Mouse (Mus musculus): Measurements from ENCODE around the gene Tmem160. TPM values are rescaled to one million over a fixed set of nuclear protein-coding genes. Genes with fewer than 3 reads are reported as not detected.

Gene Tmem160
- total RNA-seq, 2 experiments from 2014 or later, result 61.8 to 66.8 TPM

DNA sequence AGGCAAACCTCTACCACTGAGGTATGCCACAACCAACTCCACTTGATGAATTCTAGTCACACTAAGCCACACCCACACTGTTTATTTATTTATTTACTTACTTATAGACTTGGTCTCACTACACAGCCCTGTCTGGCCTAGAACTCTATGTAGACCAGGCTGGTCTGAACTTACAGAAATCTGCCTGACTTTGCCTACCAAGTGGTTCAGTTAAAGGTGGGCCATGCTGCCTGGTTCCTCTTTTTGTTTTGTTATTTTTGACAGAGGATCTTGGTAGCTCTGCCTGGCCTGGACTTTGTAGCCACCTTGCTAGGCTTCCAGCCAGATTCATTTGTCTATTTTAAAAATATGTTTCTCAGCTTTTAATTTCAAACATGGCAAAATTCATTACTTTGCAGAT is 36.2 kb downstream of the Tmem160 start:
- no peak for DNase-seq
- intact Hi-C loops (cut with DNase I), result no loop called here

DNA sequence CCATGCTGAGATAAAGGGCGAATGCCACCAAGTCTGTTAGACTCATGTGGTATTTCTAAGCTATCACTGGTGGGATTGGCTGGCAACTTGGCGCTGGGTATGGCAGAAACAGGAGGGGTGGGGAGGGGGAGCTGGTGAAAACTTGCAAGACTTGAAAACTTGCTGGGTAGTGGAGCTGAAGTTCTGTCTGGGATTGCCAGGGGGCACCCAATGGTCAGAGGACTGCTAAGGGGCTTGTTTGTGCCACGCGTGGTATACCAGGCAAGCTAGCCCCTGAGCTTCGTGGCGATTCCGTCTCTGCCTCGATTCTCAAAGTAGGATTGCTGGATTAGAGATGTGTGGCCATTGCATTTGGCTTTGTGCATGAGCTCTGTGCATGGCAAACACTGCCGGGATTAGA is 37.4 kb downstream of the Tmem160 start:
- DNase-seq, result peak; percentile 33

DNA sequence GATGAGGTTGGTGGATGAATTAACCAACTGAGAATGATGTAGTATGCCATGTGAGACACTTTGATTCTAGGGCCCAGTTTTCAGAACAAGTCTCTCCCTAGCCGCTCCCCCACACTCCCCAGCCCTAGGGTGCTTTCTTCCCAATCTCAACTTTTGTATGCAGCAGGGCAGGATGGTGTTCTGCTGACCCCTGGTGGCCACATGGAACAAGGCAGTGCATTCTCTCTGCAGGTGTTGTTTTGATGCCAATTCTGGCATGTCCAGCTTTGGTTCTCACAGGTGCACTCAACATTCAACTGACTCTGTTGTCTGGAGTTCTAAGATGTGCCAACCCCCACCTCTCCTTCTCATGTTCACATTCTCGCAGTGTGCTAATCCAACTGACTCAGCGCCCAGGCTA is 39.2 kb downstream of the Tmem160 start:
- intact Hi-C loops (cut with DNase I), result loop anchor here (5.0 kb wide), 1 partner anchor 126 kb away; no protein-coding TSS in a partner anchor
- peak; percentile 66 for DNase-seq

More for the DNA sequence above, 37.4 kb downstream of the Tmem160 start:
- intact Hi-C loops (cut with DNase I), result loop anchor here (5.0 kb wide), 1 partner anchor 127 kb away; no protein-coding TSS in a partner anchor

DNA sequence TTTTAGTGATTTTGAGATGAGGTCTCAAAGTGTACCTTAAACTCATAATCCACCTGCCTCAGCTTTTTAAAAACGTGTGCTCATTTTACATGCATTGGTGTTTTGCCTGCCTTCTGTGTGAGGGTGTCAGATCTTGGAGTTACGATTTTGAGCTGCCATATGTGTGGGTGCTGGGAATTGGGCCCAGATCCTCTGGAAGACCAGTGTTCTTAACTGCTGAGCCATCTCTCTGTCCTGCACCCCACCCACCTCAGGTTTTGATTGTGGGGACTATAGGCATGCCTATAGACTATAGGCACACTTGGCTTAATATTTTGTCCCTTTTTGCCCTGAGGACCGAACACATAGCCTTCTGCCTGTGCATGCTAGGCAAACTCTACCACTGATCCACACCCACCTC is 39.6 kb downstream of the Tmem160 start:
- no peak for DNase-seq
- intact Hi-C loops (cut with DNase I), result loop anchor here (5.0 kb wide), 1 partner anchor 125 kb away; no protein-coding TSS in a partner anchor

DNA sequence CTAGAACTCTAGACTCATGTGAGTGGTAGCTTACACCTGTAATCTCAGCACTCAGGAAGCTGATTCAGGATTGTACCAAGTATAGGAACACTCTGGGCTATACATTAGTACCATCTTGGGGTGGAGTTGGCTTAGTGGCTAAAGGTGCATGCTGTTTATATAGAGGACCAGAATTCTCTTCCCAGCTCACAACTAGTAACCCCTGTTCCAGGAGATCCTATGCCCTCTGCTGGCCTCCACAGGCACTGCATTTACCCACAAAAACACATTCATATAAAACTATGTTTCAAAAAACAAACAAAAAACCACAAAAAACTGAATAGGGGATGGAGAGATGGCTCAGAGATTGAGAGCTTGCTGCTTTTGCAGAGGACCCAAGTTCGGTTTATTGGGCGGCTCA is 40.8 kb downstream of the Tmem160 start:
- intact Hi-C loops (cut with DNase I), result loop anchor here (5.0 kb wide), 1 partner anchor 124 kb away; no protein-coding TSS in a partner anchor
- DNase-seq, result peak; percentile 37

DNA sequence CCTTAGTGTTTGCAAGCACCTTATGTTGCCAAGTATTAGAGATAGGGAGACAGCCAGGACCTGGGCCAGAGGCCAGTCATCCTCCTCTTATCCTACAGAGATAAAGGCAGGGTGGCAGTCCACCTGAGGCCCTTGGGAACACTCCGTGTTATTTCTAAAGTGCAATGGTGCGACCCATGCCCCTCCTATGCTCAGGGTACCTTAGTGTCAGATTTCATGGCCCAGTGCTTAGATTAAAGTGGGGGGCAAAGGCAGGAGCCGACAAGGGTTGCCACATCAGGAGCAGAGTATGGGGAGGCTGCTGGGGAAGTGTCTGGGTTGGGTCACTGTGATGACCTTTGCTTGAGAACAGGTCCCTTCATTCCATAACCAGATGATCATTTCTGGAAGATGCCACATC is 43.7 kb downstream of the Tmem160 start:
- no peak for DNase-seq
- intact Hi-C loops (cut with DNase I), result no loop called here

DNA sequence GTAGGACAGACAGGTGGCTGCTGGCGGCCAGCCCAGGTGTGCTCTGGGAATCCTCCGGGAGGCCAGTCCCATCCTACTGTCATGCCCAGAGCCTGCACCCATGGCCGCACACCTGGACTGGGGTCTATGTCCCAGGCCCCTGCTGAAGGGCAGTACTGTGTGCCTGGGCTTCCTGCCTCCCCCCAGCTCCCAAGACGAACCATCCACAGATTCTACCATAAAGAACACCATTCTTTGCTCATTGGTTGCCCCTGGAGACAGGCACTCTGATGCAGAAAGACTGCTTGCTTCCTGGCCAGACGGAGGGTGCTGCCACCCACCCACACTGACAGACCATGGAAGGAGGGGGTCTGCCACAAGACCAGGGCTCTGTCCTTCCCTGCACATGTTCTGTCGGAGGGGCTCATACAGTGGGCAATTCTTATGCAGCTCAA is 47.1 kb downstream of the Tmem160 start:
- DNase-seq, result peak; percentile 19
- intact Hi-C loops (cut with DNase I), result no loop called here

DNA sequence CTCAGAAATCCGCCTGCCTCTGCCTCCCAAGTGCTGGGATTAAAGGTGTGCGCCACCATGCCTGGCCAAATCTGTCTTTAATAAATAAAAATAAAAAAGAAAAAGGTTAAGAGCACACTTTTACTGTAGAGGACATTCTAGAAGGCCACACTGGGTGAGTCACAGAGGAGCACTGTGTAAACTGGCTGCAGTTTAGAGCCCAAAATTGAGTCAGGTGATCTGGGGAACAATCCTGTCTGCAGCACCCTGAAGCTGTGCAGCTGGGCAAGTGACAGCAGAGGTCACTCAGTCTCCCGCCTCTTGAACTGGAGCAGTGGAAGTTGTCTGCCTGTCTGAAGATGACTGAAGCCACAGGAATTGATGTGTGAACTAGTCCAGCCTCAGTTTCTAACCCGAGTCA is 49.0 kb downstream of the Tmem160 start:
- intact Hi-C loops (cut with DNase I), result no loop called here
- no peak for DNase-seq

DNA sequence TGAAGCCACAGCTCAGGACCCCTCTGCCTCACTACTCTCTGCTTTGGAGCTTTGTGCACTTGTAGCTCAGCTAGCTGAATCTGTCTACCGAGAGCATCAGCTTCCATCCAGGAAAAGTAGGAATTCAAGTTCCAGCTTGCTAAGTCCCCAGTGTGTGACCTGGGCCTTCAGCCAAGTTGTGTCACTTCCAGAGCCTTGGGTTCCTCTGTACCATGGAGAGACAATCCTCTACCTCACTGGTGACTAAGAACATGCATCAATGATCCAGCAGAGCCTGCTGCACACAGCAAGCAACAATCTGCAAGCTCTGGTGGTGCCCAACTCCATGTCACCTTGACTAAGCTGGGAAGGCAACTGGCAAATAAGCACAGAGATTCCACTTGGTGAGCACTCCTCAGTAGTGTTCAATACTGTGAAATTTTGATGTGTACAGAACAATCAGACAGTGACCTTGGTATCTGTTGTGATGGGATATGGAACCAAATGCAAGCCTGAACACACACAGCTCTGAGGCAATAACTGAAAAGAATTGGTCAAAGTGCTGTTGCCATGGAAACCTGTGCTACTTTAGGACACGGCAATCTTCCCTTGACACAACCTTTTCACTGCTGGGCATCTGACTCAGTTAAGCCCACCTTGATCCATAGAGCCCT is 52.1 kb downstream of the Tmem160 start:
- peak; percentile 26 for DNase-seq
- intact Hi-C loops (cut with DNase I), result no loop called here

Other genes with a start within 250 kb of the Tmem160 start
- 10 to 100 TPM; 12.2 to 13.4 TPM for gene Dhx34, start 230.7 kb upstream of the Tmem160 start, total RNA-seq (2021)
- gene C5ar2, start 208.6 kb upstream of the Tmem160 start, total RNA-seq (2021), result under 1 TPM; 0.14 to 0.30 TPM
- gene C5ar1, start 193.2 kb upstream of the Tmem160 start, total RNA-seq (2021), result 1 to 10 TPM in 1 of 2 experiments, under 1 TPM in 1; 0.97 to 1.8 TPM
- gene Inafm1, start 179.2 kb upstream of the Tmem160 start, total RNA-seq (2021), result 10 to 100 TPM; 42.8 to 46.5 TPM
- 10 to 100 TPM; 86.2 to 91.5 TPM for gene Ccdc9, start 166.0 kb upstream of the Tmem160 start, total RNA-seq (2021)
- 10 to 100 TPM; 45.7 to 51.8 TPM for gene Bbc3, start 144.4 kb upstream of the Tmem160 start, total RNA-seq (2021)
- 100 to 1,000 TPM; 119 to 129 TPM for gene Sae1, start 65.0 kb upstream of the Tmem160 start, total RNA-seq (2021)
- gene Zc3h4, start 51.9 kb upstream of the Tmem160 start, total RNA-seq (2021), result 10 to 100 TPM; 67.8 to 68.5 TPM
- 10 to 100 TPM; 22.8 to 24.6 TPM for gene Npas1, start 24.9 kb downstream of the Tmem160 start, total RNA-seq (2021)
- gene Arhgap35, start 162.2 kb downstream of the Tmem160 start, total RNA-seq (2021), result 100 to 1,000 TPM; 173 to 176 TPM
- not detected for gene Ceacam15, start 222.9 kb downstream of the Tmem160 start, total RNA-seq (2021)

All from left cerebral cortex, postnatal 4 days (tissue).